Mouse (Mus musculus) forebrain, embryonic 16.5 days (tissue): ENCODE data around the gene Mpz. TPM values are rescaled to one million over a fixed set of nuclear protein-coding genes. Genes with fewer than 3 reads are reported as not detected.

ENCODE experiments used
- ATAC-seq: fragments of 200-750 bp; cut with Nextera tagmentation; 2 replicates; pipeline ENCODE4 v1.8.0; 2017; ENCODE audit warnings: mild to moderate bottlenecking, moderate library complexity
- H3K27ac ChIP-seq: fragments of 300-500 bp; sonication (generic); 2 replicates; pipeline ENCODE4 v1.5.1; 2014; ENCODE audit warnings: low read length, control low read depth
- H3K27me3 ChIP-seq: fragments of 300-500 bp; sonication (generic); replicated peaks from 2 replicates; pipeline ENCODE4 v1.6.1; 2014; ENCODE audit warnings: low read length; ENCODE audit not compliant: control insufficient read depth, insufficient read depth
- H3K36me3 ChIP-seq: fragments of 300-500 bp; sonication (generic); 2 replicates; pipeline ENCODE4 v1.6.1; 2014; ENCODE audit not compliant: control insufficient read depth, insufficient read depth
- H3K4me1 ChIP-seq: fragments of 300-500 bp; sonication (generic); replicated peaks from 2 replicates; pipeline ENCODE4 v1.6.1; 2014; ENCODE audit warnings: low read length; ENCODE audit not compliant: control insufficient read depth, insufficient read depth
- H3K4me2 ChIP-seq: fragments of 300-500 bp; sonication (generic); 2 replicates; pipeline ENCODE4 v1.6.1; 2014; ENCODE audit warnings: mild to moderate bottlenecking, low read length, control low read depth
- H3K4me3 ChIP-seq: fragments of 300-500 bp; sonication (generic); replicated peaks from 2 replicates; pipeline ENCODE4 v1.5.1; 2014; ENCODE audit warnings: mild to moderate bottlenecking, low read length, control low read depth
- H3K9ac ChIP-seq: fragments of 300-500 bp; sonication (generic); replicated peaks from 2 replicates; pipeline ENCODE4 v1.6.1; 2014; ENCODE audit warnings: low read depth, low read length, control low read depth
- H3K9me3 ChIP-seq: fragments of 300-500 bp; sonication (generic); 2 replicates; pipeline ENCODE4 v1.6.1; 2016; ENCODE audit warnings: low read length; ENCODE audit not compliant: control insufficient read depth
- WGBS: fragments of 180-500 bp; shearing (Covaris S2); extraction: QIAGEN DNeasy Blood & Tissue Kit; methylation state at CpG from one replicate; pipeline ENCODE4 v1.1.7; 2014; 5-methylcytosine and 5-hydroxymethylcytosine counted together
- polyA plus RNA-seq: library from polyadenylated mRNA; unstranded; fragments of >200 nt; fragmentation: Nextera tagmentation; extraction: Ambion mirVana; gene quantifications from 2 replicates; pipeline ENCODE4 v1.2.1, GENCODE M21; 2015

Gene Mpz
- polyA plus RNA-seq, 1 experiment from 2014 or later: not detected

DNA sequence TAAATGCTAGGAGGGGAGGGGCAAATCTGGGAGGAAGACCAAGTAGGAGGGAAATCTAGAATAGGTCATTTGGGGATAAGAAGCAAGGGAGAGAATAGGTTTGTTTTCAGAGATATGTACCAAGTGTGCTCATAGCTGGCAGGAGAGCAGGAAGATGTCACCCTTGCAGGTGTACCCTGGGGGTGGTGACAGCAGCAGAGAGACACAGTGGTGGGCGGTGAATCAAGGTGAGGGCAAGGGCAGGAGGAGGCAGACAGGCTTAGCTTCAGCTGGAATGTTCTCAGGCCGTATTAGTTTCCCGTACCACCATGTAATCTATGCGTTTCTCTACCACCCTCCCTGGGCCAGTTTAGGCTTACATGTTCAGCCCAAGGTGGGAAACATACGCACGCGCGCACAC is 22.3 kb downstream of the Mpz start:
- Histone ChIP-seq H3K4me2 (no peak overlapping the region), H3K36me3 (no peaks in the 10 kb centered on the region), H3K4me3 (no peak overlapping the region), H3K4me1 (no peaks in the 10 kb centered on the region), H3K9me3 (no peaks in the 10 kb centered on the region), H3K27ac (no peak overlapping the region), H3K9ac (no peak overlapping the region), H3K27me3 (no peaks in the 10 kb centered on the region)
- ATAC-seq: no peak
- WGBS: 90% methylated on average over 8 of the region's 8 CpGs

DNA sequence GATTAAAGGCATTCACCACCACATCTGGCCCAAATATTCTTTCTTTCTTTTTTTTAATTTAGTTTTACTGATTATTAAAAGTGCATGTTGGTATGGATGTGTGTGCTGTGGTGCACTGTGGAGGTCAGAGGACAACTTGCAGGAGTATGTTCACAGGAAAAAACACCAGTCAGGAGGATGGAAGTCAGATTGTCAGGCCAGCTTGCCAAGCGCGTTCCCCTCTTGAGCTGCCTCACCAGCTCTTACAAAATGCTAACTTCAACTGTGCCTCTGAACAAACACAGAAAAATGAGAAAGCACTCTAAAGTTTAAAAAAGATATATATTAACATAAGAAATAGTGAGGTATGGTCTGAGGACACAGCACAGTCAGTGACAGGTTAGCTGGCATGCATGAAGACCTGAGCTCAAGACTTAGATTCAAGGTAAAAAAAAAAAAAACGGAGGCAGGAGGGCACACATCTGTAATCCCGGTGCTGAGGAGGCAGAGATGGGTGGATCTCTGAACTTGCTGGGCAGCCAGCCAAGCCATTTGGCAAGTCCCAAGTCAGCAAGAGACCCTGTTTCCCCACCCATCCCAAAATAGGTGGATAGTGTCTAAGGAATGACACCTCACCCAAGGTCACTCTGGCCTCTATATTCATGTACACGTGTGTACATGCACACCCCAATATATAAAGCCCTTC is 29.1 kb downstream of the Mpz start:
- 81% methylated on average over 5 of the region's 5 CpGs for WGBS
- ATAC-seq: no peak

DNA sequence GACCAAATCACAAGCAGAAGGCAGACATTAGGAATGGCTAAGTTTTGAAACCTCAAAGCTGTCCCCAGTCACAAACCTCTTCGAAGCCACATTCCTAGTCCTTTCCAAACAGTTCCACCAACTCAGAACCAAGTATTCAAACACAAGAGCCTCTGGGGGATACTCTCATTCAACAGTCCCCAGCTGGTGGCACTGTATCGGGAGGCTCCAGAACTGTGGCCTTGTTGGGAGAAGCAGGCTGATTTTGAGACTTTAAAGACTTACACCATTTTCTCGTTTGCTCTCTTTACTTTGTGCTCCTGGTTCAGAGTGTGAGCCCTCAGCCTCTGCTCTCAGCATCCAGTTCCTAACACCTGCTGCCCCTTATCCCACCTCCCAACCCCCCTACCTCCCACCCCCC is 32.5 kb downstream of the Mpz start:
- ATAC-seq: no peak
- H3K4me3 ChIP-seq: no peak overlapping the region
- no peak overlapping the region for H3K4me2 ChIP-seq
- H3K36me3 ChIP-seq: no peaks in the 10 kb centered on the region
- H3K9ac ChIP-seq: no peak overlapping the region
- no peaks in the 10 kb centered on the region for H3K27me3 ChIP-seq
- no peak overlapping the region for H3K27ac ChIP-seq
- WGBS: 80% methylated on average over 3 of the region's 3 CpGs
- 0 out of 2 replicates have a peak, but pooled peaks cover under 1% of the 10 kb centered on the region for H3K4me1 ChIP-seq
- no peaks in the 10 kb centered on the region for H3K9me3 ChIP-seq

More for the DNA sequence above, 29.1 kb downstream of the Mpz start:
- H3K4me3 ChIP-seq: no peak overlapping the region
- H3K27ac ChIP-seq: no peak overlapping the region
- no peak overlapping the region for H3K4me2 ChIP-seq
- H3K9me3 ChIP-seq: no peaks in the 10 kb centered on the region
- H3K4me1 ChIP-seq: no peaks in the 10 kb centered on the region
- no peaks in the 10 kb centered on the region for H3K27me3 ChIP-seq
- H3K36me3 ChIP-seq: no peaks in the 10 kb centered on the region
- no peak overlapping the region for H3K9ac ChIP-seq

DNA sequence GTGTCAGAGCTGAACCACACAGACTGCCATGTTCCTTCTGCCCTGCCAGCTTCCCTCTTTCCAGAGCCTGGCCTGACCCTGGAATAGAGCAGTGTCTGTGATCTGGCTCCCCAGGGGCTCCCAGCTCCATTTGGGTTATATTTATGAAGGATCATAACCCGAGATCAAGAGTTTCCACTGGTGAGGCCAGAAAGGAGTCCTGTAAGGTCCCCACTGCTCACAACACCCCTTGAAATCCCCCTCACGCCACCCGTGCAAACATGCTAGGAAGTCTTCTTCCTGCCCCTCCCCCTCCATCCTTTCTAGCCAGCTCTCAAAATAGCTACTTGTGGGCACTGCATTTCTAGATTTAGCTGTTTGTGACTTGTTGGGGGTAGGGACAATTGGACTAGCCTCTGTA is 33.1 kb downstream of the Mpz start:
- Histone ChIP-seq H3K4me2 (no peak overlapping the region), H3K27me3 (no peaks in the 10 kb centered on the region), H3K27ac (no peak overlapping the region), H3K36me3 (no peaks in the 10 kb centered on the region), H3K4me1 (peaks cover 4% of the 10 kb centered on the region), H3K9ac (no peak overlapping the region), H3K9me3 (no peaks in the 10 kb centered on the region), H3K4me3 (no peak overlapping the region)
- WGBS: 76% methylated on average over 3 of the region's 3 CpGs
- no peak for ATAC-seq

DNA sequence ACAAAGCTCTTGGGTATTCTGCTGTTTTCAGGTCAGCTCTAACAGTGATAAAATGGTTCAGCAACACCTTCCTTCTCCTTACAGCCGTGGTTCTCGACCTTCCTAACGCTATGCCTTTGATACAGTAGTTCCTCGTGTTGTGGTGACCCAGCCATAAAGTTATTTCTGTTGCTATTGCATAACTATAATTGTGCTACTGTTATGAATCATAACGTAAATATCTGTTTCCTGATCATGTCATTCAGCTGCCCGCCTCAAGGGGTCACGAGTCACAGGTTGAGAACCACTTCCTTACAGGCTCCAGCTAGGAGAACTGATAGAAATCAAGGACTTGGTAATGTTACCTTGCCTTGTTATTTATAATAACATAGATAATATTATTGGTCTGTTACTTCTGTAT is 33.8 kb downstream of the Mpz start:
- no peak overlapping the region for H3K27ac ChIP-seq
- peaks cover 8% of the 10 kb centered on the region for H3K4me1 ChIP-seq
- no peaks in the 10 kb centered on the region for H3K9me3 ChIP-seq
- H3K4me2 ChIP-seq: no peak overlapping the region
- no peak overlapping the region for H3K4me3 ChIP-seq
- H3K27me3 ChIP-seq: no peaks in the 10 kb centered on the region
- H3K9ac ChIP-seq: no peak overlapping the region
- 89% methylated on average over 7 of the region's 7 CpGs for WGBS
- H3K36me3 ChIP-seq: no peaks in the 10 kb centered on the region
- no peak for ATAC-seq

DNA sequence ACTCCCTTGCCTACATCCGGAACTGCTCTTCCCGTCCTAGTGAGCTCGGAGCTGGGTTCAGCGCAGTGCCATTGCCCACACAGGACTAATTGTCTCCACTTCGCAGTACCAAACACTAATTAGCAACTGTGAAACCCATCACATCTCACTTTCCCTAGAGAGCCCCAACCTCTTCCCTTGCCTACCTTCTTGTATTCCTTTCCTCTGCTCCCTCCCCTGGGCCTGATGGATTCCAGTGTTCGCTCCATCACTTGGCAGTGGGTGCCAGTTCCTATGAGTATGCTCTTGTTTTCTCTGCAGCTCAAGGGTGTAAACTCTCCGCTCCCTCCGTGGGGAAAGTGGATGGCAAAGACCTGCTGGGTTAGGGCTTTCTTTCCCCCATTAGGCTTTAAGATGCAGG is 35.1 kb downstream of the Mpz start:
- Histone ChIP-seq H3K4me1 (peaks cover 13% of the 10 kb centered on the region), H3K9ac (no peak overlapping the region), H3K4me3 (no peak overlapping the region), H3K4me2 (no peak overlapping the region), H3K9me3 (no peaks in the 10 kb centered on the region), H3K36me3 (no peaks in the 10 kb centered on the region), H3K27ac (no peak overlapping the region), H3K27me3 (0 out of 2 replicates have a peak, but pooled peaks cover under 1% of the 10 kb centered on the region)
- 61% methylated on average over 8 of the region's 8 CpGs for WGBS
- no peak for ATAC-seq

DNA sequence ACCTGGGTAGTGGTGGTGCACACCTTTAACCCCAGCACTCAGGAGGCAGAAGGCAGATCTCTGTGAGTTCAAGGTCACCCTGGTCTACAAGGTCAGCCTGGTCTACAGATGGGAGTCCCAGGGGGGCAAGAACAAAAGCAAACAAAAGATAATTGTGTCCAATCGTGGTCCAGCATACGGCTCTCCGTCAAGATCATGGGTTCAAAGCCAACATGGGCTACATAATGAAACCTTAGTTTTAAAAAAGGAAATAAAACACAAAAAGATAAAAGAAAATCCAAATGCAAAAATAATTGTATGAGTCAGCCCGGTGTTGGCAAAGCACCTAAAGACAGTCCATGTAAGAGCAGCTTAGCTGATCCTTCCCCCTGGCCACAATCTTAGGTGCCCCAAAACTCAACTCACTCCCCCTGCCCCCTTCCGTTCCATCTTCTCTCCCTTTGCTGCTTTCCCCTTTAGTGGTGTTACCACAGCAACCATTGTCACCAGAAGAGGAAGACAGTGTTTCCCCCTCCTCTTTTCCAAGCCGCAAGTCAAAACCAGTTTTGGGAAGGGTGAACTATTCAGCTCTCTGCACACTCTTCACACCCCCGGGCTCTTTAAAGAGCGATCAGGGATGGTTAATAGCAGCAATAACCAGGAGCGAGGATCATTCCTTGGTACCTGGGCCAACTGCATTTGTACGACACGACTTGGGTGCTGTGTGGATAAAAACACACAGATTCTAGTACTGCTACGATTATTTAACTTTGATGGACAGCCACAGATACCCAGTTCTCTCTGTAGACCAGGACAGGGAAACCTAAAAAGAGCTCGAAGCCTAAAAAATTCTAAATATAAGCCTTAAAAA is 37.6 kb downstream of the Mpz start:
- Histone ChIP-seq H3K4me3 (no peak overlapping the region), H3K27me3 (peaks cover 14% of the 10 kb centered on the region), H3K4me2 (no peak overlapping the region), H3K9ac (no peak overlapping the region), H3K9me3 (no peaks in the 10 kb centered on the region), H3K4me1 (peaks cover 16% of the 10 kb centered on the region), H3K27ac (no peak overlapping the region), H3K36me3 (no peaks in the 10 kb centered on the region)
- WGBS: 26% methylated on average over 13 of the region's 13 CpGs
- peak; percentile 33; the same call in 1 of the 2 replicates for ATAC-seq

DNA sequence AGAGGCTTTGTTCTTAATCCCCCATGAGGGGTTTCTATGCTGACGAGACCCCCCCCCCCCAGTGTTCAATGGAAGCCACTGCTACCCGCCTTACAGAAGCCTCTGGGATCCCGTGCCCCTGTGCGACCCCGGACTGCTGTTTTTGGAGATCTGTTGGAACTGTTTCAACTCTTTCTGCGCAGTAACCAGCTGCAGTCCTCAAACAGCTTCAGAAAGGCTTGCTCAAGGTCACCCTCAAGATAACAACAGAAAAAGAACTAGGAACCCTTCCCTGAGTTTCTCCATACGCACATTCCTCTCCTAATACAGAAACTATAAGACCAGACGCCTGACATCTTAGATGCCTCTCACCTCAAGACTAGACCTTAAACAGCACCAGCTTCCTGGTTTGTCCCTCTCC is 38.5 kb downstream of the Mpz start:
- no peak for ATAC-seq
- Histone ChIP-seq H3K27ac (no peak overlapping the region), H3K27me3 (peaks cover 21% of the 10 kb centered on the region), H3K9me3 (no peaks in the 10 kb centered on the region), H3K4me3 (no peak overlapping the region), H3K9ac (no peak overlapping the region), H3K36me3 (no peaks in the 10 kb centered on the region), H3K4me1 (peaks cover 21% of the 10 kb centered on the region), H3K4me2 (no peak overlapping the region)
- 12% methylated on average over 8 of the region's 8 CpGs for WGBS

DNA sequence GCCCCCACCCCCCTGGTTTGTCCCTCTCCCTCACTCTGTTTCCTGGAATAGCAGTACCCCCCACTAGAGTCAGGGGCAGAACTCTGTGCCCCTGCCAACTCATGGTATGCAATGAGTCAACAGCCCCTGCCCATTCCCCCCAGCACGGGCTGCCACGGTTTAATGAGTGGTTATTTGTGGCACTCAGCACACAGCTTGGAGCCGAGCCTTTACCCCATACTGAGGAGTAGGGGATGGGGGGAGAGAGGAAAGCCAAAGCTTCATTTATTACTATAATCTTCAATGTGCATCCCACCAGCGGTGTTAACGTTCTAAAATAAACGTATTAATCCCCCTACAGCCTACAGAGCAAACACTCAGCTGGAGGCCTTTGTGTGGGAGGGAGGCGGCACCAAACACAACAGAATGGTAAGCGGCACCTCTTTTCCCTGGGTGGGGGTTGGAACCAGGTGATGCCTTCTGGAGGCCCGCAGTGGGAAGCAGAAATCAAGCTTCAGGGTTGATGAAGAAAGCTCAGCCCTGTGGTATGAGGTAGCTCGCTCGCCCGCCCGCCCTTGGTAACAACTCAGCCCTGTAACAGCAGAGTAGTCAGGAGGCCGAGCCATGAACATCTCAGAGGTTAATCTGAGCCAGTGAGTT is 39.1 kb downstream of the Mpz start:
- H3K27ac ChIP-seq: no peak overlapping the region
- no peaks in the 10 kb centered on the region for H3K9me3 ChIP-seq

More for the DNA sequence above, 39.1 kb downstream of the Mpz start:
- Histone ChIP-seq H3K4me2 (no peak overlapping the region), H3K4me3 (no peak overlapping the region), H3K27me3 (peaks cover 26% of the 10 kb centered on the region), H3K4me1 (peaks cover 21% of the 10 kb centered on the region), H3K36me3 (no peaks in the 10 kb centered on the region), H3K9ac (no peak overlapping the region)
- no peak for ATAC-seq
- WGBS: 23% methylated on average over 14 of the region's 14 CpGs
